Mouse (Mus musculus): Measurements from ENCODE around the gene Mettl15. TPM values are rescaled to one million over a fixed set of nuclear protein-coding genes. Genes with fewer than 3 reads are reported as not detected.

Gene Mettl15
- 8.7 TPM for polyA plus RNA-seq (2015; fragmentation: Illumina TruSeq; extraction: RNeasy Lipid Tissue Mini Kit (QIAGEN cat#74804); ENCODE audit: low read depth, low replicate concordance)

DNA sequence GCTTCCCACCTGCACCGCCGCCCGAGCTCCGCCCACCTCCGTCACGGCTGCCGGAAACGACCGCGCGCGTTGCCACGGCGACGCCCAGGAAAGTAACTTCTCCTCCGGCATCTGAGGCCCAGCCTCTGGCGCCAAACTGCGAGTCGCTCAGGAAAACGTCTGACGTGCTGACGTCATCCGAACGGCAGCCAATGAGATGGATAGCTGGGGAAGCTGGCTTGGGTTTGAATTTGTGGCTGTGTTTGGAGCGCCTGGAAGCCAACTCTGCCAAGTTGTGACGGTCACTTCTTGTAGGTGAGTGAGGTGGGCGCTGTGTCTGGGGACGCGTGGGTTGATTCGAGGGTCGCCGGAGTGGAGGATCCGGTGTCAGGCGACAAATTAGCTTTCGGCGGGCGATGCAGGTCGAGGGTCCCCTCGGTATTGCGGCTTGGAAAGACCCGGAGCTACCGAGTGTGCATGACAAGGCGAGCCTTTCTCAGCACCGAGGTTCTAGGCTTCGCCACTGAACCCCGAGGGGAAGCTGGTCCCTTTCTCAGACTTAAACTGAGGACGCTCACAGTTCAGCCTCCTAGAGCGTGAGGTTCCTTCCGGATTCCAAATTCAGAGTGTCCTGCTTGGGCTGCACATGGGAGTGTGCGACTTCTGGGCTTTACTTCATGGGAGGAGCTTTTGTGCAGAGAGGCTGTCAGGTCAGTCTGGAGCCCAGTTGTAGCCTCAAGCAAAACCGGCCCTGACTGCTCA is at the start of gene Mettl15, which contains the start of gene Kif18a:
Gene Mettl15 (minus strand): TSS at position 149 of the 741 bp plus-strand sequence.
Gene Kif18a (plus strand): TSS at position 139 of the 741 bp plus-strand sequence.

Other genes starting within 250 kb of the Mettl15 start
- 0.76 TPM for gene Kif18a, start within 50 bp of the Mettl15 start, polyA plus RNA-seq (2015; fragmentation: Illumina TruSeq; extraction: RNeasy Lipid Tissue Mini Kit (QIAGEN cat#74804); ENCODE audit: low read depth, low replicate concordance)

Data from brain, adult 10 weeks (tissue).